Mouse (Mus musculus): ENCODE data around the gene A530032D15Rik.
"Not testable (repeated sequence)": the region's sequence is repeated elsewhere in the genome, so short reads cannot be mapped to it uniquely, and the experiment has no call there.

The A530032D15Rik gene

DNA sequence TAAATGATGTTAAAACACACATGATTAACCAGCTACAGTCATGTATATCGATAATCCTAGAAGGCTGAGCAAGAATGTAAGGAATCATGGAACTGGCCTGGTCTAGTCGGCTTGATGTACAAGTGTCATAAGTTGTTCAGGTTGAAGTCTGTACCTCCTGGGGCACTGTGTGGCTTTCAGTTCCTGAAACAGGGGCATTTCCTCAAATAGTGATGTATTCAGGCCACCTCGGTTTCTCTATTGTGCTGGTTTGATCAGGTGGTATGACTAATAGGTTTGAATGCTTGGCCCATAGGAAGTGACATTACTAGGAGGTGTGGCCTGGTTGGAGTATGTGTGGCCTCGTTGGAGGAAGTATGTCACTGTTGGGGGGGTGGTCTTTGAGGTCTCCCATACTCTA is 75.3 kb downstream of the A530032D15Rik start:
- not testable (repeated sequence) for DNase-seq

DNA sequence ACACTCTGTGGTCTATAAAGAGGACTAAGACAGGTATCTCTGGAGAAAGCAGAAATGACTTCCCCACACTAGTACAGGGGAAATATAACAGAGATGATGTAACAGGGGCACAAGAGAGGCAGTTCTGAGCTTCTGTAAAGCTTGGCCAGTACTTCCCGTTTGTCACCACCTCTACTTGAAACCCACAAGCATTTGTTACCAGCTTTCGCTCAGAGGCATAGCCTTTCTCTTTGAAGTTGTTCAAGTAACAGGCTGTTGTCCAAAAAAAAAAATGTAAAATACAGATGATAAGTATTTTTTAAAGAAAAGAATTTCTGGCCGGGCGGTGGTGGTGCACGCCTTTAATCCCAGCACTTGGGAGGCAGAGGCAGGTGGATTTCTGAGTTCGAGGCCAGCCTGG is 76.0 kb downstream of the A530032D15Rik start:
- DNase-seq = not testable (repeated sequence)

All from kidney, postnatal 14 days (tissue).